Mouse (Mus musculus) forebrain, embryonic 15.5 days (tissue): ENCODE measurements at regions not wholly inside any gene's neighbourhood (a gene's known extent, or its start where the extent isn't known, plus 50 kb on each side); places are given as distances from the start of the nearest gene placed in this dataset.

Experiments
- ATAC-seq: fragments of 200-750 bp; cut with Nextera tagmentation; replicated peaks from 2 replicates; pipeline ENCODE4 v1.8.0; 2017; ENCODE audit warnings: mild to moderate bottlenecking, moderate TSS enrichment, moderate library complexity
- H3K27ac ChIP-seq: fragments of 300-500 bp; sonication (generic); replicated peaks from 2 replicates; pipeline ENCODE4 v1.5.1; 2015; ENCODE audit warnings: mild to moderate bottlenecking, inconsistent platforms
- H3K27me3 ChIP-seq: fragments of 300-500 bp; sonication (generic); 2 replicates; pipeline ENCODE4 v1.6.1; 2015; ENCODE audit warnings: inconsistent platforms
- H3K36me3 ChIP-seq: fragments of 300-500 bp; sonication (generic); 2 replicates; pipeline ENCODE4 v1.6.1; 2015; ENCODE audit warnings: mild to moderate bottlenecking, inconsistent platforms
- H3K4me1 ChIP-seq: fragments of 300-500 bp; sonication (generic); 2 replicates; pipeline ENCODE4 v1.6.1; 2015; ENCODE audit warnings: inconsistent platforms
- H3K4me2 ChIP-seq: fragments of 300-500 bp; sonication (generic); replicated peaks from 2 replicates; pipeline ENCODE4 v1.6.1; 2015; ENCODE audit warnings: mild to moderate bottlenecking, inconsistent platforms
- H3K4me3 ChIP-seq: fragments of 300-500 bp; sonication (generic); 2 replicates; pipeline ENCODE4 v1.5.1; 2015; ENCODE audit warnings: mild to moderate bottlenecking, inconsistent platforms
- H3K9ac ChIP-seq: fragments of 300-500 bp; sonication (generic); replicated peaks from 2 replicates; pipeline ENCODE4 v1.6.1; 2015; ENCODE audit warnings: mild to moderate bottlenecking, inconsistent platforms
- H3K9me3 ChIP-seq: fragments of 300-500 bp; sonication (generic); 2 replicates; pipeline ENCODE4 v1.6.1; 2016; ENCODE audit warnings: inconsistent platforms
- WGBS: fragments of 180-500 bp; shearing (Covaris S2); methylation state at CpG from one replicate; pipeline ENCODE4 v1.1.7; 2015; ENCODE audit warnings: mixed read lengths; 5-methylcytosine and 5-hydroxymethylcytosine counted together

- H3K27ac ChIP-seq, result no peak overlapping the region
- H3K4me2 ChIP-seq, result no peak overlapping the region
- H3K4me3 ChIP-seq, result no peak overlapping the region
- no peak overlapping the region for H3K9ac ChIP-seq
- no peaks in the 10 kb centered on the region for H3K4me1 ChIP-seq
- H3K9me3 ChIP-seq, result no peaks in the 10 kb centered on the region
- 95% methylated on average over 10 of the region's 10 CpGs for WGBS
- no peak for ATAC-seq
- H3K36me3 ChIP-seq, result no peaks in the 10 kb centered on the region
- H3K27me3 ChIP-seq, result no peaks in the 10 kb centered on the region
Observed at GRCm38 (mm10) chr5:119355471-119355870, 315.0 kb upstream of the Tbx3 start.

- Histone ChIP-seq H3K27me3 (no peaks in the 10 kb centered on the region), H3K36me3 (no peaks in the 10 kb centered on the region), H3K4me3 (no peak overlapping the region), H3K4me2 (no peak overlapping the region), H3K9me3 (no peaks in the 10 kb centered on the region), H3K27ac (no peak overlapping the region), H3K9ac (no peak overlapping the region), H3K4me1 (no peaks in the 10 kb centered on the region)
- no peak for ATAC-seq
- WGBS, result 90% methylated on average over 5 of the region's 5 CpGs
Observed at GRCm38 (mm10) chr5:119356051-119356450, 314.4 kb upstream of the Tbx3 start.

GRCm38 (mm10) chr5:119359709-119360108 is 310.8 kb upstream of the Tbx3 start:
- Histone ChIP-seq H3K27me3 (no peaks in the 10 kb centered on the region), H3K4me2 (no peak overlapping the region), H3K4me3 (no peak overlapping the region), H3K36me3 (no peaks in the 10 kb centered on the region), H3K4me1 (no peaks in the 10 kb centered on the region), H3K27ac (no peak overlapping the region), H3K9ac (no peak overlapping the region), H3K9me3 (no peaks in the 10 kb centered on the region)
- 59% methylated on average over 5 of the region's 5 CpGs for WGBS
- no peak for ATAC-seq

GRCm38 (mm10) chr5:119360351-119360750 is 310.1 kb upstream of the Tbx3 start:
- H3K27me3 ChIP-seq, result no peaks in the 10 kb centered on the region
- no peak overlapping the region for H3K4me3 ChIP-seq
- H3K4me2 ChIP-seq, result no peak overlapping the region
- H3K27ac ChIP-seq, result no peak overlapping the region
- ATAC-seq, result no peak
- no peaks in the 10 kb centered on the region for H3K9me3 ChIP-seq
- 92% methylated on average over 2 of the region's 2 CpGs for WGBS
- H3K36me3 ChIP-seq, result no peaks in the 10 kb centered on the region
- no peak overlapping the region for H3K9ac ChIP-seq
- H3K4me1 ChIP-seq, result no peaks in the 10 kb centered on the region

- Histone ChIP-seq H3K4me1 (no peaks in the 10 kb centered on the region), H3K9me3 (no peaks in the 10 kb centered on the region), H3K27ac (no peak overlapping the region), H3K36me3 (no peaks in the 10 kb centered on the region), H3K4me2 (no peak overlapping the region), H3K9ac (no peak overlapping the region), H3K27me3 (no peaks in the 10 kb centered on the region), H3K4me3 (no peak overlapping the region)
- WGBS, result 82% methylated on average over 6 of the region's 6 CpGs
- no peak for ATAC-seq
Observed at GRCm38 (mm10) chr5:119361406-119362044, 308.9 kb upstream of the Tbx3 start.

GRCm38 (mm10) chr5:119362452-119362851 is 308.0 kb upstream of the Tbx3 start:
- Histone ChIP-seq H3K4me3 (no peak overlapping the region), H3K27ac (no peak overlapping the region), H3K27me3 (no peaks in the 10 kb centered on the region), H3K9ac (no peak overlapping the region), H3K9me3 (no peaks in the 10 kb centered on the region), H3K4me2 (no peak overlapping the region), H3K4me1 (no peaks in the 10 kb centered on the region), H3K36me3 (no peaks in the 10 kb centered on the region)
- WGBS, result 85% methylated on average over 12 of the region's 12 CpGs
- no peak for ATAC-seq

GRCm38 (mm10) chr5:119364250-119364649 is 306.2 kb upstream of the Tbx3 start:
- H3K4me1 ChIP-seq, result no peaks in the 10 kb centered on the region
- H3K9me3 ChIP-seq, result no peaks in the 10 kb centered on the region
- H3K4me3 ChIP-seq, result no peak overlapping the region
- no peak overlapping the region for H3K4me2 ChIP-seq
- H3K27ac ChIP-seq, result no peak overlapping the region
- H3K9ac ChIP-seq, result no peak overlapping the region
- no peaks in the 10 kb centered on the region for H3K27me3 ChIP-seq
- no peaks in the 10 kb centered on the region for H3K36me3 ChIP-seq
- no peak for ATAC-seq
- WGBS, result 62% methylated on average over 4 of the region's 4 CpGs

GRCm38 (mm10) chr5:119365157-119365556 is 305.3 kb upstream of the Tbx3 start:
- Histone ChIP-seq H3K36me3 (no peaks in the 10 kb centered on the region), H3K9ac (no peak overlapping the region), H3K27ac (no peak overlapping the region), H3K27me3 (0 out of 2 replicates have a peak, but pooled peaks cover 1% of the 10 kb centered on the region), H3K4me3 (no peak overlapping the region), H3K9me3 (no peaks in the 10 kb centered on the region), H3K4me1 (no peaks in the 10 kb centered on the region), H3K4me2 (no peak overlapping the region)
- ATAC-seq, result no peak
- WGBS, result 84% methylated on average over 6 of the region's 6 CpGs

GRCm38 (mm10) chr5:119366296-119366695 is 304.2 kb upstream of the Tbx3 start:
- no peak for ATAC-seq
- Histone ChIP-seq H3K36me3 (no peaks in the 10 kb centered on the region), H3K27me3 (peaks cover 10% of the 10 kb centered on the region; the same call in 1 of the 2 replicates), H3K4me2 (no peak overlapping the region), H3K9ac (no peak overlapping the region), H3K27ac (no peak overlapping the region), H3K4me3 (no peak overlapping the region), H3K4me1 (peaks cover 9% of the 10 kb centered on the region), H3K9me3 (no peaks in the 10 kb centered on the region)
- 72% methylated on average over 5 of the region's 5 CpGs for WGBS

- Histone ChIP-seq H3K36me3 (no peaks in the 10 kb centered on the region), H3K27ac (no peak overlapping the region), H3K9me3 (no peaks in the 10 kb centered on the region), H3K4me2 (peak overlapping the region; percentile 33), H3K4me3 (peak overlapping the region; percentile 9), H3K4me1 (peaks cover 9% of the 10 kb centered on the region), H3K9ac (no peak overlapping the region), H3K27me3 (peaks cover 10% of the 10 kb centered on the region; the same call in 1 of the 2 replicates)
- WGBS, result 9% methylated on average over 12 of the region's 12 CpGs
- no peak for ATAC-seq
Observed at GRCm38 (mm10) chr5:119370481-119370880, 300.0 kb upstream of the Tbx3 start.

GRCm38 (mm10) chr5:119370931-119371330 is 299.5 kb upstream of the Tbx3 start:
- peak overlapping the region; percentile 33 for H3K4me2 ChIP-seq
- H3K27ac ChIP-seq, result no peak overlapping the region
- no peaks in the 10 kb centered on the region for H3K9me3 ChIP-seq
- 3% methylated on average over 16 of the region's 16 CpGs for WGBS
- H3K27me3 ChIP-seq, result peaks cover 10% of the 10 kb centered on the region; the same call in 1 of the 2 replicates
- H3K4me1 ChIP-seq, result peaks cover 9% of the 10 kb centered on the region
- no peak for ATAC-seq
- peak overlapping the region; percentile 9 for H3K4me3 ChIP-seq
- no peaks in the 10 kb centered on the region for H3K36me3 ChIP-seq
- H3K9ac ChIP-seq, result no peak overlapping the region

- peaks cover 9% of the 10 kb centered on the region for H3K4me1 ChIP-seq
- no peak overlapping the region for H3K9ac ChIP-seq
- H3K27ac ChIP-seq, result no peak overlapping the region
- no peak for ATAC-seq
- H3K36me3 ChIP-seq, result no peaks in the 10 kb centered on the region
- WGBS, result 88% methylated on average over 24 of the region's 24 CpGs
- H3K4me3 ChIP-seq, result no peak overlapping the region
- no peaks in the 10 kb centered on the region for H3K9me3 ChIP-seq
- peaks cover 10% of the 10 kb centered on the region; the same call in 1 of the 2 replicates for H3K27me3 ChIP-seq
- H3K4me2 ChIP-seq, result no peak overlapping the region
Observed at GRCm38 (mm10) chr5:119373774-119374700, 296.4 kb upstream of the Tbx3 start.
